Mouse (Mus musculus): ENCODE measurements at regions not wholly inside any gene's neighbourhood (a gene's known extent, or its start where the extent isn't known, plus 50 kb on each side); places are given as distances from the start of the nearest gene placed in this dataset.
A peak's percentile ranks its signal among the peaks of the same experiment; 100 is the strongest.

DNA sequence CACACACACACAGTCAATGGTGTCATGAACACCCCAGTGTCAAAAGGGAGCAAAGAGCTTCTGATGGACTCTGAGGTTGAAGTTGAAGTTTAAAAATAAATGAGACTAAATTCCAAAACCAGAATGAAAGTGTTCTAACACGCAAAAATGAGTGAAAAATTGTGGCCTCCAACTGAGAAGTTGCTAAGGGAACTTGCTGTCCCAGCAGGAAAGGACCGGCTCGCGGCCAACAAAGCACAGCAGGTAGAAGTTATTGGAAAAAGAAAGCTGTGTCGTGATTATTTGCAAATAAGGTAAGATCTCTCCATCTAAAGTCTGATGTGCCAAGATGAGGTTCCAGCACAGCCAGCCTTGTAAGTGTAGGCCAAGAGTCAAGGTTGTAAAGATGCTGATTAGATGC, 169.7 kb downstream of the Nrp2 start:
- DNase-seq: no peak

DNA sequence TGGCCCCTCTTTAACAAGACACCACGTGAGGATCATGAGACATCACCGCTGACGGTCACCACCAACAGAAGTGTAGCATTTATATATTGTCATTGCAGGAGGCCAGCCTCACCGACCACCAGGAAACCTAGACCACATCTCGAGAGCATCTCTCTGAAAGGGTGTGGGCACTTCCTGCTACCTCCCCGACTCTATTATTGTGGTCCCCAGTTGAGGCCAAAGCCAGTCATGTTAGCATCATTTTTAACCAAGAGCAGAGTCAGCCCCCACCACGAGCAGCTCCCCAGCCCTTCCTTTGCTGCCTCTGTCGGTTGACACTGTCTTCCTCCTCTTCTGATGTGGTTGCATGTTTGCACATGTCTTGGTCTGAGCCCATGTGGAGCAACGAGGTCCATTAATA, 172.5 kb downstream of the Nrp2 start:
- no peak for DNase-seq

DNA sequence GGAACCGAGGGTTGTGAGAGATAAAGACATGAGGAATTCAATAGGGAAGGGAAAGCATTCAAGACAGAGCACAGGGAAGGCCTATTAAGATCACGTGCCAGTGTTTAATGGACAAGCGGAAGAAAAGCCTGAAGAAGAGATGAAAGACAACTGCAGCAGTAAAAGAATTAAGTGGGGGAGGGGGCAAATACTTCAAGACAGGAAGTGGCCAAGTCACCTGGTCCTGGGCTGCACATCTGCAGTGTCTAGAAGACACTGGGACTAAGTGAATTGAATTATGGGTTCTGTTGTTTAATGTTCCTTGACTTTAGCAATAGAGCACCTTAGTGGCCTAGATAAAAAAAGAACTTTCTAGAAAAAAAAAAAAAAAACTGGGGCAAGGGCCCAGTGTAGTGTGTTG, 173.6 kb downstream of the Nrp2 start:
- no peak for DNase-seq

DNA sequence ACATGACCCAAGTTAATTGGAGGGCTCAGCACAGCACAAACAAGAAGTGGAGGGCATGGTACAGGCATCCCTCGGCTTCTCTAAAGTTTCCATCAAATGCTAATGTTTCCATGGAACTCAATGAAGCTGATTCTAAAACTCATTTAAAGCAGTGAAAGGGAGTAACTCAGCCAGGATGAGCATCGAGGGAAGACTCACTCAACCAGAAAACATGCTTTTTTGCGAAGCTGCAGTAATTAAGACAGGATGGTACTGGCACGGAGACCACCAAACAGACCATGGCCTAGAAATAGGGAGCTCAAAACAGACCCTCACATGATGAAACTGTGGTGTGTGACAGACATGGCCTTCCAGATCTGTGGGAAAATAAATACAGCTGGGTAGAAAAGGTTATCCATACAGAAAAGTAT, 177.8 kb downstream of the Nrp2 start:
- DNase-seq: no peak

DNA sequence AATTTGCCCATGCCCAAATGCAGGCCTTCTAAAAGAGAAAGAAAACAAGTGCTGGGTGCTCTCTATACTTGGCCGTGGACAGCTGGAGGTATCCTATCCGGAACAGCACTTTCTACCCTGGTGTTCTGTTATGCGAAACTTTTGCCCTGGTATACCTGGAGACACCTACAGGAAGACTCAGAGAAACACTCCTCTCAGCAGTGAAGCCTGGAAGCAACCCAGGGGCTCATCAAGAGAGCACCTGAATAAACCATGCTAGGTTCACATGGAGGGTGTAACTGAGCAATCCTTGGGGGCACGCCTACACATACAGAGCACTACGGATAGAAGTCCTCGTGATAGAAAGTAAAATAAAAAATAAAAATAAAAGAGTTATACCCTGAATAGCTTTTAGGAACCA, 178.4 kb downstream of the Nrp2 start:
- no peak for DNase-seq

DNA sequence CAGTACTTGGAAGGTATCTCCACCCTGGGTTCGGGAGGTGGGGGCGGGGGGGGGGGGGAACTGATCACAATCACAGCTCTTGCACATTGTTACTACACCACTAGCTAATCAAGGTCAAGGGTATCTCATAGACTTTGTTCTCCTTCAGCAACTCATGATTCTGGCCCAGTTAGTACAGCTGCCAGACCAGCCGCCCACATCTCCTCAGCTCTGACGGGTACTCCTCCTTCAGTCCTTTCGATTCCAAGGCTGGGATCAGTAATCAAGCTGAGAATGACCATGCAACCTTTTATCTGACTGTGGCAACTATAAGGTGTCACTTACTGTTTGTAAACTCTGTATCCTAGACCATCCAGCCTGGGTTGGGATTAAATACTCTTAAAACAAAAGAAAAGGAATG, 178.9 kb downstream of the Nrp2 start:
- no peak for DNase-seq

DNA sequence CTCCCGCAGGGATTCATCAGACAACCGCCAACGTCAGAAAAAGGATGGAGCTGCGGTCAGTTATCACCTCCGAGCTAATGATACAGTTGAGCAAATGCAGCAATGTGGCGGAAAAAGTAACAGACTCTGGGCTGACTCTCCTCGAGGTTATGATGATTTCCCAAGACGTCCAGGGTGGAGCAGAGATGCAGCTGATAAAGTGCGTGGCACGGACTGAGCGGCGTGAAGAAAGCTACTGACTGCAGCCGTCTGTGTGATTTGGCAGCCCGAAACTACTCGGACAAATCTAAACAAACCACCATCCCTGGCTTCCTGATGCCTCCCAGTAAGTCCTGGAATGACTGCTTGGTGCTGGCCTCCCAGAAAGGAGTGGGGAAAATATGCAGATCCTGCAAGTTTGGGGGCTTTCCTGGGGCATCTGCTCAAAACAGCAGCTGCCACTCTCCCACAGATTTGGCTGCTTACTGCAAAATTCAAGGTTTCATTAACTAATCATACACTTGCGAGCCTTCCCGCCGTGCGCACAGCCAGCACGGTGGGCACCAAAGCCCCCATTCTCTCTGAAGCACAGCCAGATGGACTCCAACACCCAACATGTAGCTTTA, 181.9 kb downstream of the Nrp2 start:
- DNase-seq: no peak

DNA sequence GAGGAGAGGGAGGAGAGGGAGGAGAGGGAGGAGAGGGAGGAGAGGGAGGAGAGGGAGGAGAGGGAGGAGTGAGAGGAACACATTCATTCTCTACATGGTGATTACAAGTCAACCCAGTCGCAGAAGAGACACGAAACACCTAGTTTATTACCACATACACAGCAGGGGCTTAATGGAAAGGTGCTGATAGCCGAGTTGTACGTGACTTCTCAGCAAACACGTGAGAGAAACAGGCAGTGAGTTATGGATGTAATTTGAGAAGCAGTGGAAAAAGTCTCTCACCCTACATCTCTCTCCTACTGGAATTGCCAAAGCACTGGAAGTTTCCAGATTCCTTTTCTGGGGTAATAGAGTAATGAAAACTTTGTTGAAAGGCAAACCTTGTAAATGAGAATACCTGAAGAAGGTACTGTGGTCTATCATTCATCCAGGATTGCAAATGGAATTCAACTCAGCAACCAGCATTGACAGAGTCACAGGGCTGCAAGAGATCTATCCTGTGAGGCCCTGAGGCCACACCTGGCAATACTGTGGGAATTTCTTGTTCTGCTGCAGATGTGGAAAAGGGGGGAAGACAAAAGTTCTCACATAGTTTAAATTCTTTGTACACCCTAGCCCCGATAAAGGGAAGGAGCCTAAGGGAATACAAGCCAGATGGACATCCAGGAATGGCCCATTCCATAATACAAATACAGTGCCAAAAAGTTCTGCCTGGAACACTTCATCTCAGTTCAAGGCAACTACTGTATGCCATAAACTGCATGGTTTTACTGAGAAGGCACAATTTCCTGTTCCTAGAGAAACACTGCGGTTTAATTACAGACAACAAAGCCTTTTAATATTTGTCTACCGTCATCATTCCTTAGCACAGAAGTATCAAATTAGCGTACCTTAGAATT, 184.7 kb downstream of the Nrp2 start:
- no peak for DNase-seq

DNA sequence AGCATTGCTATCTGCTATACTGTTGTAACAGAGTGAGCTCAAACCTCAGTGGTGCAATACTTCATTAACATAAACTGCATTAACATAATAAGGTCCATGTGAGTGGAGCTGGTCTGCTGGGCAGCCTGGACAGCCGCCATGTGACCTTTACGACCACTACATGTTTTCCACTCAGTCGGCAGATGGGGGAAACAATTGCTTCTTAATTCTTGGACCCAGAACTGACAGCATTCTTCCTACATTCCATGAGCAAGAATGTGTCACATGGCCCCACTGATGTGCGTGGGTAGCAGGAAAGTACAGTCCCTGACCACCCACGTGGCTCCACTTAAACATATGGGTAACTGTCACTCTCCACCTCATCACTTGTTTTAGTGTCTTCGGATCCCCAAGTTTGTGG, 198.3 kb downstream of the Nrp2 start:
- DNase-seq: peak; percentile 83

DNA sequence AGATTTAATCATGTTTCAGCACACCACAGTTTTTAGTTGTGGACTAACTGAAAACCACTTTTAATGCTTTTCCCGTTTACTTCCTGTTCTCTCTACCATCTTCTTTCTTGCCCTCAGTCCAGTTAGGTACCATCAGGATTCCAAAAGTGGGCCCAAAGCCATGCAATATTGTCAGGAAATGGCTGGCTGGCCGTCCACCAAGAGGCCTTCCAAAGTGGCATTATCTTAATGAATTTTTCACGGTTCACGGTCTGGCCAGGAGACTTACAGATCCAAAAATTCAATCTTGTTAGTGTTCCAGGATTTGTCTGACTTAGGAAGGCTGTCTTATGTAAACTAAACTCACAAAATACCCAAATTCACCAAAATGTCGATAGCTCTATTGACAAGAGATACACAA, 198.8 kb downstream of the Nrp2 start:
- DNase-seq: no peak

DNA sequence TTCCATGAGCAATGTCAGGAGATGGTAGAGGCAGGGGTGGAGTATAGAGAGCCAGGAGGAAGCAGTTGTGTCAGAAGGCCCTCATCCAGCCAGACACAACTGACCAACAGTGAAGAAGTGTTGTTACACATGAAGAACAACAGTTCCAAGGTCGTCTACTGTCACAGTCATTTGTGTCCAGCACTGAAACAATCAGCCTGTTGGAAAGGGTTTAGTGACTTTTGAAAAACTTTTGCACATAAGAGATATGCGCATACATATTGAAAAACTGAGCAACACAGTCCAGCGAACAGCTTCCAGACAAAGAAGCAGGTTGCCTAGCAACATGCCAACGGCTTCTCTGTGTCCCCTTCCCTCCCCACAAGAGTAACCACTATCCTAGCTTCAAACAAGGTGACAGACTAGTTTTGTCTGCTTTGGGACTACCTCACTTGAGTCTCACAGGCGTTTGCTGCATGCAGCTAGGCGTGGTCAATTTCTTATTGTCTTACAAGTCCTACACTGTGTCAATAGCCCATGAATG, 199.9 kb downstream of the Nrp2 start:
- DNase-seq: no peak

DNA sequence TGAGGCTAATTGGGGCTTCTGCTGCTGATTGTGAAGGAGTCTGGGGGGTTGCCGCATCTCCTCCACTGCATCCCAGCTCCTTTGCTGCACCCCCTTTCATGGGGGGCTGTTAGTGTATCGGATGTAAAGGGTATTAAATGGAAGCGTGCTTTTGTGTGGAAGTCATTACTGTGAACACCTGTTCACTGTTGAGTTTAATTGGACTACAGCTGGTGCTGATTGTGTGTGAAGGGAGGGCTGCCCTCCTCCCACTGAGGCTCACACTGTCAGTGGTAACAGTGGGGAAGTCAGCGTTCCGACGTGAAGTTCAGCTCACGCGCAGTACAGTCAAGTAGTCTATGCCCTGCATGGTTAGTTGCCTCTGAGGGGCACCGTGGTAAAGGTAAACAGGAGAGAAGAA, 202.7 kb downstream of the Nrp2 start:
- no peak for DNase-seq

DNA sequence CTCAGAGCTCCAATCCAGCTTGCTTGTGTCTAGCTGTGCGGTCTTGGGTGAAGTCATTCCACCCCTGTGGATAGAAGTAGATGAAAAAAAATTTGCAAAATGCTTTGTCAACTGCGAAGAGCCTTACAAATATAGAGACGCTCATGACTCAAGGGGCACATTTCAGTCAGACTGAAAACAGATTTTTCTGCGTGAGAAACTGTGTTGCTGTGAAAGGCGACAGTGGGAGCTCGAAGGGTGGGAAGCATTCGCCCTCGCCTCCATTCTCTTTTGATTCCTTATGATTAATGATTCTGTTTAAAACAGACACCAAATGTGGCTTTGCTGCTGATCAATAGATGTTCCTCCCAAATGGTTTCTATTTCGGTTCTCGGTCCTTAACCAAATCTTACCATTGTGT, 204.2 kb downstream of the Nrp2 start:
- peak; percentile 41 for DNase-seq
